Mouse (Mus musculus) testis, postnatal 10 days (tissue): Measurements from ENCODE around the gene Kxd1.

ENCODE experiments used
- DNase-seq: peaks from one replicate; pipeline ENCODE4 v3.0.0; 2021; ENCODE audit warnings: low spot score

Kxd1 gene

DNA sequence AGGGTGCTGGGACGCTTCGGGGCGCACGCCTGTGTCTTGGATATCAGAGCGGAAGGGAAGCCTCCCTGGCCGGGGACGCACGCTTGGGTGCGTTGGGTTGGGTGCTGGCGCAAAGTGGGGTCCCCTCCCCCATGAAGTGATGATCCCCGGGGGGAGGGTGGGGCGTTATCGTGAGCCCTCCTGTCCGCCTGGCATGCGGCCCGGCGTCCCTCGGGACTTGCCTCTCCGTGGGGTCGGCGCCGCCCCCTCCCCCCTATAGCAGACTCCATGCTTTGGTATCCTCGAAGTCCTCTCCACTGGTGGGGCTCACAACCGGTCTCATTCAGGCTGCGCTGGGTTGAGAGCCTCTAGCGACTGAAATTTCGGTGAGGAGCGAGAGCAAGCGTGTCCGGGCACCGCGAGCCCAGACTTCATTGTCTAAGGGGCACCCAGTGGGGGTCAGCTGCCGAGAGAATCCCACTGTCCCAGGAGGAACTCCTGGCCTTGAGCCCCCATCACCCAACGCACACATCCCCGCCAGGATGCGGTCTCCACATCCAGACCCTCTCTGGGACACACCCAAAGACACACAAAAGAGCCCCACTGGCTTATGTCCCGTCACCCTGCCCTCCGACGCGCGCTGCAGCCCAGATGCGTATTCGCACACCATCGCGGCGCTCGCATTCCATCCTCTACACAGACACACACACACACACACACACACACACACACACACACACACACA, 33.9 kb downstream of the Kxd1 start:
- no peak for DNase-seq

DNA sequence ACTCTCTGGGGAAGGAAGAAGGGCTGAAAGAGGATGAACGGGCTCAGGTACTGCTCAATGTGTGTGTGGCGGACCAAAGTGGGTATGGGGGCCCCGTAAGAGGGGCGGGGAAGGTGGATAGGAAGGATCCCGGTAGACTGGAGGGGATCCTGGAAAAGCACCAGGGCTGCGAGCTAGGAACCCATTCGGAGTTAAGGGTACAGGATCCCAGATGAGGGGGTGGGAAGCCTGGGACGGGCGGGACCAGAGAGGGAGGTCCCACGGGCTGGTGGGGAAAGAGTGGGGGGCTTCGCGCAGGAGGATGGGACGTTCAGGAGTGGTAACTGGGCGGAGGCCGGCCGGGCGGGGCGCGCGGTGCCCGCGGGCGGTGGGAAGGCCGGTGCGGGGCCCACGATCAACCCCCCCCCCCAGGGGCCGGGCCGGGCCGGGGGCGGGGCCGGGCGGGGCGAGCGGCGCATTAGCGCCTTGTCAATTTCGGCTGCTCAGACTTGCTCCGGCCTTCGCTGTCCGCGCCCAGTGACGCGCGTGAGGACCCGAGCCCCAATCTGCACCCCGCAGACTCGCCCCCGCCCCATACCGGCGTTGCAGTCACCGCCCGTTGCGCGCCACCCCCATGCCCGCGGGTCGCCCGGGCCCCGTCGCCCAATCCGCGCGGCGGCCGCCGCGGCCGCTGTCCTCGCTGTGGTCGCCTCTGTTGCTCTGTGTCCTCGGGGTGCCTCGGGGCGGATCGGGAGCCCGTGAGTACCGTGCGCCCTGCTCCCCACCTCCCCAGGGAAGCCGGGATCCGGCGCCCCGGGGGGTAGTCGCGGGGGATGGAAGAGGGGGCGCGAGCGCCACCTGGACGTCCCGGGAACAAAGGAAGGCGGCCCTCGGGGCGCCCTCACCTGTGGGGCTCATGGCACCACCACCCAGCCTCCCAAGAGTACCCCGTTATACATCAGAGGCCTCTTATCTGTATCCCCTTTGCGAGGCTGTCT, 34.8 kb downstream of the Kxd1 start, which contains the start of gene Crlf1:
Gene Crlf1 (plus strand): TSS at position 495 of the 977 bp plus-strand sequence.
- DNase-seq = no peak

DNA sequence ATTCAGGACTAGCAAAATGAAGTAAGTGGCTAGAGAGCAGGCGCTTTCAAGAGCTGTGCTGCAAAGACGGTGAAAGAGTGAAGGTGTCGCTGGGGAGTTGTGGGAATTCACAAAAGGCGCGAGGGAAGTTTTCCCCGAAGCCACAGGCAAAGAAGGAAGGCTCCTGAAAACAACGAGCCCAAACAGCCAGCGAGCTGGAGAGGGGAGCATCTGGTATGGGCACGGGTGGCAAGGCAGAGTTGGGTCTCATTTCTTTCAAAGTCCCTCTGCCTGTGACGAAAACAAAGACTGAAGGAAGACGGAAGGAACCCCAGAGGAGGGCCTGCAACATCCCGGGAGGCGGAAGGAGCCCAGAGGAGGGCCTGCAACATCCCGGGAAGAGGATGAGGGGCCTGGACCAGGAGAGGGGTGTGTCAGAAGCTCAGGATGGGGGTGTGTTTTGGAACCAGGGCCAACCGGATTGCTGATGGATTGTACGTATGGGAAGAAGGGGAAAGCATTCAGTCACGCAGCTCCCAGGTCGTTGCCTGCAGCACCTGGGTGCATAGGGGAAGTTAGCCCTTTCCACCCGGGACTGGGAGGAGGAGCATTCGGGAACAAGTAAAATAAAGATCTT, 36.8 kb downstream of the Kxd1 start:
- no peak for DNase-seq

DNA sequence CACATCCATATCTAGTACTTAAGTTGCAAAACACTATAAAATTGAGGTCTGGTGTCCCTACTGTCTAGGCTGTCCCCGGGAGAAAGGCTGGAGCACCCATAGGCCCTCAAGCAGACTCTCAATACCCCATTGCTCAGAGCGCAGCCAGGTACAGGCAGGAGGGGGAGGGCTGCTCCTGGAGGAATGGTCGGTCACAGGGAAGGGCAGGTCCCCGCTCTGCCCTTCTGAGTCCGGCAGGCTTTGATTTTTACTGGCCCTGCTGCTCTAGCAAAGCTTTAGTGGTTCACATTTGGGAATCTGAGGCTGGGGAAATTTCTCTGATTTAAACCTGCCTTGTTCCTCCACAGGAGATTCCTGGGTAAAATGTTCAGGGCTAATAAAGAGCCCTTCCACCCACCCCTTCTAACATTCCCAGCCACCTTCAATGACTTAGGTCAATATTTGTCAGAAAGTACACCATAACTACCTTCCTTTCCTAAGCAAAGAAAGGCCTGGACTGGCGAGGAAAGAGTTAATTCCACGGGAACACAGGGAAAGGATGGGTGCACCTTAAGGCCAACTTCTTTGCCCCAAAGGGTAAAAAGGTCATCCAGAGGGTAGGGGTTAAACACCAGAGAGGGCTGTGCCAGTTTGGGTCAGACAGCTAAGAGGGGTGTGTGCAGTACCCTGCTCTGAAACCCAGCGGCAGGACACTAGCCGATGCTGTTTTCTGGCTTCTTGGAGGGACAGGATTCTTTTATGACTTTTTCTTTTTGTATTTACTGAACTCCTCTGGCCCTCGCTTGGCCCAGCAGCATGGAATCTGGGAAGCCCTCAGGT, 37.5 kb downstream of the Kxd1 start:
- no peak for DNase-seq

DNA sequence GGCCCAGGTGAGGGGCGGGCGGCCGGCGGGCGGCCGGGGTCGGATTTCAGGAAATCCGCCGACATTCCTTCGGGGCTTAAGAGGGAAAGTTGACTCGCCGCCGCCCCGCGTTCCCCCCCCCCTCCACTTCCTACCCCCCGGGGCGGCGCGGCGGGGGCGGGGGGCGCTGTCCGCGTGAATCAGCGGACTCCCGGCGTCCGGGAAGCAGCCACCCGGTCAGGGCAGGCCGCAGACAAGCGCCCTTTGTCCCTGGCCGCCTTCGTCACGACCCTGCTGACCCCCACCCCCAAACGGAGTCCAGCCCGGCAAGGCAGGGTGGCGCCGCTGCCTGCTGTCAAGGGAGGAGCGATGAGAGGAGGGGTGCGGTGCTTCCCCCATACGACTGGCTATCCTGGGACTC, 38.2 kb downstream of the Kxd1 start:
- DNase-seq = no peak

DNA sequence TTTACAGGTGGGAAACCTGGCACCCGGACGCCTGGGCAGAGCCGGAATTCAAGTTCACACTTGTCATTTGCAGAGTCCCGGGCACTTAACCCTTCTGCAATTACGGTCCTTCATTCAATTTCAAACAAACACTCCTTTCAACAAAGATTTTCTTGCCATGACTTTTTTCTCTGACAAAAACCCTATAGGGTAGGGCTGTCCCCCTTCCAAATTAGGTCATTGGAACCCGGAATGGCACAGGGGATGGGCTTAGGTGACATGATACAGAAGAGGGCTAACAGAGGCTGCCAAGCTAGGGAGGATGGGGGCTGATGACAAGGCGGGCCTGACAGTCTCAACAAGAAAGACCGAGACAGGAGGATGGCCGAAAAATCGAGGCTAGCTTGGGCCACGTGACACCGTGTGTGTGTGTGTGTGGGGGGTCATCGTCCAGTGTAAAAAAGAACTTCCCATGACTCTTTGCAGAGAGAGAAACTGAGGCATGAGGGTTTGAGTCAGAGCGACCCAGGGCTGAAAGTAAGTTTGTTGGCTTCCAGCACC, 38.8 kb downstream of the Kxd1 start:
- no peak for DNase-seq

DNA sequence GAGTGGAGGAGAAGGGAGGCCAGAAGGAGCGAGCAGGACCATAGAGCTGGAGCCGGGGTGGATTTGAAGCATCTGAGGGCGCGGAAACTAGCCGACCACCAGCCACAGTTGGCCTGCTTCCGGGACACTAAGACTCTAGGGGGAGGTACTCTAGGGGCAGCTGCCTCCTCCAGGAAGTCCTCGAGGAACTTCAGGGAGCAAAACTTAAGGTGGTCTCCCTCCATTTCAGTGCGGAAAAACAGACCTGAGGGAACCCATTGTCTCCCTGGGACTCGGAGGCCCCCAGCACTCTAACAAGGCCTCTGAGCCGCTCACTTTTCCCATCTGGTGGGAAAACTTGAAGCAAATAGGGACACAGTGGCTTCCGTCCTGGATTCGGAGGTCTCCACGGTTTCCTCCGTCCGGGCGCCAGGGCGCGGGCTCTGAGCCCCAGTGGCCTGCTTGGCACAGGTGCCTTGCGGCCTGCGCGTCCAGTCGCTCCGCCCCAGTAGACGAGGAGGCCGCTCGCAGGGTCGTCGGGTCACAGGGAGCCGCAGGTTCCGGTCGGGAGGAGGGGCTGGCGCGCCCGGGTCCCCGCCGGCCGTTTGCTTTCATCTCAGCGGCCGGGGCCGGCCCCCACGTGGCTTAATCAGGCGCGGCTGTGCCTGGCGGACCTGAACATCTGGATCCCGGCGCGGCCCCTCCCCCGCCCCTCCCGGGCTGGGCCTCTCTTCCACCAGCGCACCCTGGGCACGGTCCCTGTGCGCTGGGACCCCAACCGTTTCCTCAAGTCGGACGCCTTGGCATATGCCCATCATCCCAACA, 39.6 kb downstream of the Kxd1 start:
- DNase-seq = no peak

DNA sequence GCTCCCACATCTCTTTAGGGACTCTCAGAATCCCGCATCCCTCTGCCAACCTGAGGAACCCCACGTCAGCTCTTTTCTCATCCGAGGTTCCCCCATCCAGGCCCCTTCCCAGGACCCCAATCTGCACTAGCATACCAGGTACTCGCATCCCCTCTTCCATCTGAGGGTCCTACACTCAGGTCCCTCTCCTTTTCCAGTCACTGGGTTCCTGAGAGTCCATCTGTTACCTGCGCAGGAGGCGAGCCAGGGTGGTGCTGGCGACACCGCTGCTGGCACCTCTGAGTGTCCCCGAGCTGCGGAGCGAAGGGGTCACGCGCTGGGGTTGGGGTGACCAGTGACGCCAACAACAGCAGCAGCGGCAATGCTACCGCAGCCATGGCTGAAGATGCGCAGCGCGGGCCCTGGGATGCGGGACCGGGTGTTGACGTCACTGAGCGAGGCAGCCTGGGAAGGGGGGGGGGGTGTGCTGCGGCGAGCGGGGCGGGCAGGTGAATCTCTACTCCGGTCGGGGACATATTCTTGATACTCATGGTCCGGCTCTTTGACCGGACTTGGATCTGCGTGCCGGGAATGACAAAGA, 40.7 kb downstream of the Kxd1 start, which contains the start of gene Tmem59l:
Gene Tmem59l (minus strand): TSS at position 418 of the 580 bp plus-strand sequence.
- DNase-seq = no peak

DNA sequence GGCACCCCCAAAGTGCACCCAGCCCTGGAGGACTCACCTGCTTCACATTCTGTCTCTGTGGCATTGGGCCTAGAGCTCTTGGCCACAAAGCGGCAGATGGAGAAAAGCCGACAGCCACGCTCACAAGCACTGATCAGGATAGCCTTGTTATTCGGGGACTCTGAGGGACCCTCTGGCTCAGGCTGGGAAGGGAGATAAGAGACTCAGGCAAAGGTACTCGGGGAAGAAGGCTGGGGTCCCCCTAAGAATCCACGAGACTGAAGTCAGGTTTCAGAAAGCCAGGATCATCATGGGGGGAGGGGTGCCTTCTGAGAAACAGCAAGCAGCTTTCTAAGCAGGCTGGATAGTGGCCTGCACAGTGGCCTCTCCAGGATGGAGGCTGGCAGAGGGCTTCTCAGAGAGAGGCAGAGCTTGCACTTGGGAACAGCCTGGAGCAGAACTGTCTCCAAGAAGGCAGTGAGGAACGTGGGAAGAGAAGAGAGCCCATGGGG, 41.5 kb downstream of the Kxd1 start:
- no peak for DNase-seq

DNA sequence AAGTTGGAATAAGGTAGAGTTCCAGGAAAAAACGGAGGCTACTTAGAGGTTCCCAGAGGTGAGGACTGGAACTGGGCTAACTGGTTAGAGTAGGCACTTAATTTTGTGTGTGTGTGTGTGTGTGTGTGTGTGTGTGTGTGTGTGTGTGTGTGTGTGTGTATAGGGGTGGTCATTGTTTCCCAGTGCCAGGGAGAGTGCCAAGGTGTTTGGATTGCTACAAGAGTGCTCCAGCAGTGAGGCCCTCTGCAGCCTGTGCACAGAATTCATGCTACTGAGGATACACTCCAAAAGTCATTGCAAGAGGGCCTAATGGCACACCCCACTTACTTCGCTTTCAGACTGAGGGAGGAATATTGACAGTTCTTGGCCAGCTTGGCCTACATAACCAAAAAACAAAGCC, 44.8 kb downstream of the Kxd1 start:
- no peak for DNase-seq

DNA sequence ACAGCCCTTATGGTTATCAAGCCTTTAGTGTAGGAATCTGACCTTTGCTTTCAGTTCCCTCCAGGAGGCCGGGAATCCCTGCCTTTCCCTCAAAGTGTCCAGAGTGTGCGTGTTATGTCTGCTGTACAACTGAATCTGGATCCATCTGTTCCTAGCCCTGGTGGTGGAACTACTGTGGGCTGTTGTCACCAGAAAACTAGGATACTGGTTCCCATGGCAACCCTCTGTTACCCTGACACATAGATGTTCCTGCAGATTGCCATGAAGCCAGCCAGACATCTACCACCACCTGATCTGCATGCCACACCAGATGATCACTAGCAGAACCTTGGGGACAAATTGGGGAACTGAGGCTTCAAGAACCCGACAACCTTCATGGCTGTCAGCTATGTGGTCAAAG, 45.8 kb downstream of the Kxd1 start:
- DNase-seq = no peak

DNA sequence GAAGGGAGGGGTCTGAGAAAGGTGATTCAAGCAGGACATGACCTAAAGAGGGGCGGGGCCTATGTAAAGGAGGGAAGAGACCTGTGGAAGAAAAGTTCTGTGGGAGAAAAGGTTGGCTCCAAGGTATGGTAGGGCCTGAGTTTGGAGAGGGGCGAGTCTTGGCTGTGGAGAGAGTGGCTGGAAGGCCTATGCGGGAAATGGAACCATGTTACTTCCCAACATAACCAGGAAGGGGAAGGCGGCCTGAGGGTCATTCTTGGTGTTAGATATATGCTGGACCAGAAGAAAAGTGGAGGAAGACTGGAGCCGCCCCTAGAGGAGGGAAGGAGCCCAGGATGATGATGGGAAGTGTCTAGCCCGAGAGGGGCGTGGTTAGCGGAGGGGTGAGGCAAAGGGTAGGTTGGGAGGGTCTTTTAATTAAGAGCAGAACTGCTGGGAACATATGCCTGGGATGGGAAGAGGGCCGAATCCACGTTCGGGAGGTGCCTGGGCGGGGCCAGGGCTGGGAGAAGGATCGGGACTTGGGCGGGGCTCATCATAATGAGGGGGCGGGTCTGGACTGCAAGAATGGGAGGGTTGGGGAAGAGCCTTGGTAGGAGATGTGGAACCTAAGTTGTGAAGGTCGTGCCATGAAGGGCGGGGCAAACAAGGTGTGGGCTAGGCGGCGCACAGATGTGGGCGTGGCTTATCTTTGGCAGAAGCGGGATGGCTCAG, 50.3 kb downstream of the Kxd1 start:
- peak; percentile 72 for DNase-seq

DNA sequence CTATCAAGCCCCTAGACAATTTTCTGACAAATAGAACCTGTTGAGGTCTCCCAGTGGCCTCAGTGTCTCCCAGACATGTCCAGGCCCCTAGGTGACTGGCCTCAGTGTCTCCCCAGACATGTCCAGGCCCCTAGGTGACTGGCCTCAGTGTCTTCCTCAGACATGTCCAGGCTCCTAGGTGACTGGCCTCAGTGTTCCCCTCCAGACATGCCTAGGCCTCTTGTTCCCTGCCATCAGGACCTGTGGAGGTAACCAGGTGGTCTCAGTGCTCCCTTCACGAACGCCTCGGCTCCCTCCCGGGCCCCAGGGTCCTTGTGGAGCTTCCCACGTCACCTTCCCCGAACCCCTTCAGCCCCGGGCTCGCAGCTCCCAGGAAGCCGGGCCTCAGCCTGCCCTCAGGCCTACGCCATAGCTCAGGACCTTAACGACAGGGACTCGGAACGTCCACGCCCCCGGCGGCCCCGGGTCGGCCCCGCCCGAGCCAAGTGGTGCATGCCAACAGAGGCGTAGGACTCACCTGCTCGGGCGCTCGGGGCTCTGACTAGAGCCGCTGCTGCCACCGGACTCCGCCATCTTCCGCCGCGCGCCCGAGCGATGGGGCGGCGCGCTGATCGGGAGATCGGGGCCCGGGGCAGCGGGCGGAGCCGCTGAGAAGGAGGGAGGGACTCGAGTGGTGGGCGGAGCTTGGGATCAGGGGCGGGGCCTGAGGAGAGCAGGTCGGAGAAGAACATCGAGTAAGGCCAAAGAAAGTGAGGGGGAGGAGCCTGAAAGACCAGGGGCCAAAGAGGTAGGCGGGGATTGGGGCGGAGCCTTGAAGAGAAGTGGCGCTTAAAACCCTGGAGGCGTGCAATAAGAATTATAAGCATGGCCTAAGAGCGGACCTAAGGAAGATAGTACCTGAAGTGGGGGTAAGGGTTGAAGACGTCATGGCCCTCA, 51.2 kb downstream of the Kxd1 start, which contains the start of gene Klhl26:
Gene Klhl26 (minus strand): TSS at position 636 of the 936 bp plus-strand sequence.
- DNase-seq = peak; percentile 99

DNA sequence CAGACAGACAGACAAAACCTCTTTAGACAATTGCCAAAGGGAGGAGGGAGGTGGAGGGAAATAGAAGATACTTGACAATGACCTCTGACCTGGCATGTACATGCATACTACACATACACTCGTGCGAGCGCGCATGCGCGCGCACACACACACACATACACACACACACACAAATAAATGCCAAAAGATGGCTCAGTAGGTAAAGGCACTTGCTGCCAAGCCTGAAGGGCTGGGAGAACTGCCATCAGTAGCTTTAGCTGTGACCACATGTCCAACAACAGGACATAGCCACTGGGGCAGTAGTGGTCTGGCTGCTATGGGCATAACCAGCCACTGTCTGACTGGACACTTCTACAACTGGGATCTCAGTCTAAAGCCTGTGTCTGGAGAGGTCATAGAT, 55.9 kb downstream of the Kxd1 start:
- no peak for DNase-seq

DNA sequence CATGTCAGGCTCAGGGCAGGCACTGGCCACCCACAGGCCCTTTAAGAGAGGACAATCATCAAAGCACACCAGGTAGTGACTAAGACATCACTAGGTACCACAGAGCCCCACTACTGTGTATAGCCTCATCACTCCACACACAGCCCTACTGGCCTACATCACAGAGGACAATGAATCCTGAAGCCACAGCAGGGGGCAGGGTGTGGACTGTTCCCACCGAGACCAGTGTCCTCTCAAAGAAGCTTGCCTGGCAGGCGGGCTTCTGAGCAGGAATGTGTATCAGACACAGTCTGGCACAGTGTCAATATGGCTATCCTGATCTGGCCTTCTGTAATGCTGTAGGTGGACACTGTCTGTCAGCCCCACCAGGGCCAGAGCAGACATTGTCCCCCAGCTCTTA, 57.8 kb downstream of the Kxd1 start:
- no peak for DNase-seq

DNA sequence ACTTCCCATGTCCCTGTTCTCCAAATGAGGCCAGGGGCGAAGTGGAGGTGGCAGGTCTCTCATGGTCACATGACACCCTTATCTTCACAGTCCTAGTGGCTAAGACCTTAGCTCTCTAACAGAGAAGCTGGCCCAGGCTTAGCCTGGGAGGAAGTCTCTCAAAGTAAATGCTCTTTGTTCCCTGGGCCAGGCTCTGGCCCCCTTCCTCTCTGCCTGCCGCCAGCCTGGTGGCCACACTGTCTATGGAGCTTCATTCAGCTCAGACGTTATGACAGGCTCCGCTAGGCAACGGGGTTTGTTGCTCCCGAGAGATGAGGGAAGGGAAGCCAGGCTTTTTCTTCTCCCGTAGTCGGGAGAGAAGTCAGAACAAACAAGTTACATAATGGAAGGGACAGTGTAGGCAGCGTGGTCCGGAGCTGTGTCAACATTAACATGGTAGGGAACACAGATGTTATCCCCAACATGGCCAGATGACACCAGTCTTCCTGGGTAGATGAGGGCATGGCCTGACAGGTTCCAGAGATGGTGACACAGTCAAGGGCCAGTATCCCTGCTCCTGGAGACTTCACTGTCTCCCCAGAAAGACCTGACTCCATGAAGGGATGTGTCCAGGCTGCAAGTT, 58.4 kb downstream of the Kxd1 start:
- DNase-seq = no peak

DNA sequence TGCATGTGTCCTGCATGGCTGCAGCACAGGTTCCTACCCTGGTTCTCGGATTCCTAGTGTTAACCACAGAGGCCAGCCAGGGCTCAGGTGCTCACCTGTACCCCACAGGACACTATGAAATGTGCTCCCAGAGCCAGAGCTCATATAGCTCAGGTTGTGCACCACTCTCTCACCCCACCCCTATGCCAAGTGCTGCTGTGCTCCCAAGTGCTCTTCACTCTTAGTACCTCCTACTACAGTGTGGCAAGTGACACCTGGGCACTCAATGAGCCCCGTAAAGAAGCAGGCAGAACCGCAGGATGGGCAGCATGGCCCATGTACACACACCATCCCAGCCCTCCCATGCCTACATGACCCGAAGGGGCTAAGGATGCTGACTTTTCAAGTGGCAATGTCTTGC, 59.0 kb downstream of the Kxd1 start:
- DNase-seq = no peak

DNA sequence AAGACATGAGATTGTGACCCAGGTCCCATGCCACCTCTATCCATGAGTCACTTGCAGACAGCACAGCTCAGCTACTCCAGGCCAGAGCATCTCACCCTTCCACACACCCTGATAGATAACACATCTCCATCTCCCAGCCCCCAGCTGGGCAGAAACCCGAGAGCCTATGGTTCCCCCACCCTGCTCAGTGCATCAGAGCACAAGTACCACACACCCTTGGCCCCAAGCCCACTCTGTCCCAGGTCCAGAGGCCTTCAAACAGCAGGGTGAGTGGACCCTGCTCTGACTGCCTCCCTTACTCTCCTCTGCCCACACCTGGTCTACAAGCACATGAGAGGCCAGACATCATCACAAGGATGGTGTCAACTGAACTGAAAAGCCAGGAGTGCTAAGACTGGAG, 59.8 kb downstream of the Kxd1 start:
- no peak for DNase-seq
